Mouse (Mus musculus): ENCODE measurements around the gene Tas2r120. TPM values are rescaled to one million over a fixed set of nuclear protein-coding genes. Genes with fewer than 3 reads are reported as not detected.
"Not testable (repeated sequence)": the region's sequence is repeated elsewhere in the genome, so short reads cannot be mapped to it uniquely, and the experiment has no call there.

Gene Tas2r120
- not detected in 2 replicates for polyA plus RNA-seq (2014; fragmentation: Nextera tagmentation; extraction: Ambion mirVana)

DNA sequence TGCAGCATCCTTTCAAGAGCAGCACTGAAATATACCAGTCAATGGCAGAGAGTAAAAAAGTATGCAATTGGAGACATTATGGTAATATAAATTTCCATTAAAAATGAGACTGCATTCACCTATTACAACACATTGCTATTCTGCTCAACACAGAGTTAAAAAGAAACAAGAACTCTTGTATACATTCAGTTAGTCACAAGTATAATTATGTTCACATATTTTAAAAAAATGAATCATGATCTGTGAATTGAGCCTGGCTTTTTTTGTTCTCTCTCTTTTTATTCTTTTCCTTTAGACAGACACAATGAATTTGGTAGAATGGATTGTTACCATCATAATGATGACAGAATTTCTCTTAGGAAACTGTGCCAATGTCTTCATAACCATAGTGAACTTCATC is at the start of gene Tas2r120:
Tas2r120 (plus strand) TSS at position 301 of the 400 bp plus-strand sequence.
- Histone ChIP-seq H3K4me1 (ENCODE audit: control insufficient read depth, insufficient read depth, low read length) (no peaks in the 10 kb centered on the region), H3K9me3 (ENCODE audit: control insufficient read depth, low read depth, low read length) (no peaks in the 10 kb centered on the region), H3K27ac (ENCODE audit: low read length) (no peak within 1 kb of the TSS), H3K4me3 (ENCODE audit: low read depth, low read length) (no peak within 1 kb of the TSS), H3K27me3 (ENCODE audit: control insufficient read depth, insufficient read depth, low read length) (no peaks in the 10 kb centered on the region), H3K36me3 (ENCODE audit: control insufficient read depth, insufficient read depth, low read length) (no peaks in the 10 kb centered on the region), H3K4me2 (replicated peaks; ENCODE audit: low read depth, low read length) (no peak within 1 kb of the TSS), H3K9ac (replicated peaks; ENCODE audit: low read depth, low read length) (no peak within 1 kb of the TSS)
- no peak for ATAC-seq (ENCODE audit: insufficient number of reproducible peaks, insufficient read depth, low FRiP score, low read depth)

DNA sequence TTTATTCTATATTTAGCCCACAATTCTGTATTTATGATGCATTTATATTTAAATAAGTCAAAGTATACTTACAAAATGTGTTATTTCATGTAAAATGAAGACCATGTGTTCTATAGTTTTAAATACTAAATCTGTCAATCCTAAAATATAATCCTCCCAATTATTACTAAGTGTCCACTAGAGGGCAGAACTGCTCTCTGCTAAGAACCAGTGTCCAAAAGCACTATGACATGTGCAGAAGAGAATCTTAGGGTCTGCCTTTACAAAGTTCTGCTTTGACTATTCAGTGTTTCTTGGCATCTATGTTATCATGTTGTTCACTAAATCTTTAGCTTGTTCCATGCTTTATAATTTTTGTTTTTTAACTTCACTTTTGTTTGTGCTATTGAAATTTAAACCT is 7.4 kb upstream of the Tas2r120 start:
- Histone ChIP-seq H3K4me3 (ENCODE audit: low read depth, low read length) (no peak overlapping the region), H3K9me3 (ENCODE audit: control insufficient read depth, low read depth, low read length) (no peaks in the 10 kb centered on the region), H3K9ac (replicated peaks; ENCODE audit: low read depth, low read length) (no peak overlapping the region), H3K4me2 (replicated peaks; ENCODE audit: low read depth, low read length) (no peak overlapping the region), H3K4me1 (ENCODE audit: control insufficient read depth, insufficient read depth, low read length) (no peaks in the 10 kb centered on the region), H3K27ac (ENCODE audit: low read length) (no peak overlapping the region), H3K27me3 (ENCODE audit: control insufficient read depth, insufficient read depth, low read length) (no peaks in the 10 kb centered on the region), H3K36me3 (ENCODE audit: control insufficient read depth, insufficient read depth, low read length) (no peaks in the 10 kb centered on the region)
- ATAC-seq (ENCODE audit: insufficient number of reproducible peaks, insufficient read depth, low FRiP score, low read depth): no peak

DNA sequence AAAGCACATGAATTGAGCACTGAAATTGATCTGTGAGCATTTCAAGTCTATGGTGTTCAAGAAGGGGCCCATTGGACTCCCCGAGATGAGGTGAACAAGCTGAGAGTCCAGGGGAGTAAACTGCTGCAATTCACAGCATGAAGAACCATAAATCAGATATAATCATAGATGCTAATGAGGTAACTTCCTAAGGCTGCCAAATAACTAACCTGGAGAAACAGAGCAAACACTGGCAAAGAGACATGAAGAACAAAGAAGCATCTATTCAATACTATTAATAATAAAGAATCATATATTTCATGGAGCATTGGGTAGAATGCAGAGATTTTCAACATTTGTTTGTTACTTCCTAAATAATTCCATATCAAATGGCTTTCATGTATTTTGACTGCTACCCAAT is 5.3 kb upstream of the Tas2r120 start, which contains the start of gene A630073D07Rik:
A630073D07Rik (minus strand) TSS at position 101 of the 400 bp plus-strand sequence.
- no peak for ATAC-seq (ENCODE audit: insufficient number of reproducible peaks, insufficient read depth, low FRiP score, low read depth)
- Histone ChIP-seq H3K36me3 (ENCODE audit: control insufficient read depth, insufficient read depth, low read length) (no peaks in the 10 kb centered on the region), H3K4me2 (replicated peaks; ENCODE audit: low read depth, low read length) (no peak within 1 kb of the TSS), H3K9me3 (ENCODE audit: control insufficient read depth, low read depth, low read length) (no peaks in the 10 kb centered on the region), H3K27ac (ENCODE audit: low read length) (no peak within 1 kb of the TSS), H3K4me3 (ENCODE audit: low read depth, low read length) (no peak within 1 kb of the TSS), H3K27me3 (ENCODE audit: control insufficient read depth, insufficient read depth, low read length) (no peaks in the 10 kb centered on the region), H3K4me1 (ENCODE audit: control insufficient read depth, insufficient read depth, low read length) (no peaks in the 10 kb centered on the region), H3K9ac (replicated peaks; ENCODE audit: low read depth, low read length) (no peak within 1 kb of the TSS)
- 76% methylated on average over 1 of the region's 1 CpGs for WGBS

DNA sequence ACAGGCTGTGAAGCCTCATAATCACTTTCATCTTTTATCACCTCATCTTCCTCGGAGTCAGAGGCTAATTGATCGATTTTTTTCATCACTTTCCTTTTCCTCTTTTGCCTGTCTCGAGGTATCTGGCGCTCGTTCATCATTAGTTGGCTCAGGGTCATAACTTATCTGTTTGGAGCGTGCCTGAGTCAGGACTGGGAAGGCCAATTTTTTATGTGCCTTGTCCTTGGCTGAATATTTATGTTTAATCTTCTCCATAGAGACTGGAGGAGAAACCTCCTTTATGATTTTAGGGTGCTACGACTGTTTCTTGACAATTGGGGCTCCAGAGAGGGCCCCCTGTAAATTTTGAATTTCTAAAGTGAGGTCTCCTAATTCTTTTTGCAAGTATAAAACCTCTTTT is 34.8 kb downstream of the Tas2r120 start:
- not testable (repeated sequence) for ATAC-seq (ENCODE audit: insufficient number of reproducible peaks, insufficient read depth, low FRiP score, low read depth); H3K36me3 ChIP-seq (ENCODE audit: control insufficient read depth, insufficient read depth, low read length); H3K9me3 ChIP-seq (ENCODE audit: control insufficient read depth, low read depth, low read length); H3K4me2 ChIP-seq (replicated peaks; ENCODE audit: low read depth, low read length); H3K4me3 ChIP-seq (ENCODE audit: low read depth, low read length); H3K27me3 ChIP-seq (ENCODE audit: control insufficient read depth, insufficient read depth, low read length); H3K9ac ChIP-seq (replicated peaks; ENCODE audit: low read depth, low read length); H3K27ac ChIP-seq (ENCODE audit: low read length); H3K4me1 ChIP-seq (ENCODE audit: control insufficient read depth, insufficient read depth, low read length)
- WGBS: 79% methylated on average over 7 of the region's 7 CpGs

DNA sequence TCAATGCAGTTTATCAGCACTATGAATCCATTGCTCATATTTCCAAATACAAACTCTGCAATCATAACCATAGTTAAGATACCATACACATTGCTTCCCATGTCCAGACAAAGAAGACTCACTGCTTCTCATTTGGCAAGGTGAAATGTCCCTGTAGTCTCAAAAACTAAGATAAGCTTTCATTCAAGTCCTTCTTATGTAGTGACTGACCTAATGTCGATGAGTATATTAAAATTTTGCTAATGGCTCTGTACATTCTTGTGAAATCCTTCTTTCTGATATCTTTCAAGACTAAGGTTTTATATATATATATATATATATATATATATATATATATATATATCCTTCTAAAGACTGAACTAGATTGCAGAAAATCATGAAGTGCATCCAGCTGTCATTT is 44.2 kb downstream of the Tas2r120 start, which contains the start of gene Tas2r121:
Tas2r121 (minus strand) TSS at position 101 of the 400 bp plus-strand sequence.
- Histone ChIP-seq H3K9me3 (ENCODE audit: control insufficient read depth, low read depth, low read length) (no peaks in the 10 kb centered on the region), H3K36me3 (ENCODE audit: control insufficient read depth, insufficient read depth, low read length) (no peaks in the 10 kb centered on the region), H3K4me1 (ENCODE audit: control insufficient read depth, insufficient read depth, low read length) (no peaks in the 10 kb centered on the region)

More for the DNA sequence above, 44.2 kb downstream of the Tas2r120 start, which contains the start of gene Tas2r121:
- 84% methylated on average over 1 of the region's 1 CpGs for WGBS
- no peak within 1 kb of the TSS for H3K4me3 ChIP-seq (ENCODE audit: low read depth, low read length)
- H3K9ac ChIP-seq (replicated peaks; ENCODE audit: low read depth, low read length): no peak within 1 kb of the TSS
- no peak within 1 kb of the TSS for H3K4me2 ChIP-seq (replicated peaks; ENCODE audit: low read depth, low read length)
- ATAC-seq (ENCODE audit: insufficient number of reproducible peaks, insufficient read depth, low FRiP score, low read depth): no peak
- H3K27ac ChIP-seq (ENCODE audit: low read length): no peak within 1 kb of the TSS
- no peaks in the 10 kb centered on the region for H3K27me3 ChIP-seq (ENCODE audit: control insufficient read depth, insufficient read depth, low read length)

Other genes starting within 250 kb of the Tas2r120 start
- gene Prh1, start 87.1 kb upstream of the Tas2r120 start, polyA plus RNA-seq (2014; fragmentation: Nextera tagmentation; extraction: Ambion mirVana): not detected in 2 replicates
- gene Prp2, start 61.0 kb upstream of the Tas2r120 start, polyA plus RNA-seq (2014; fragmentation: Nextera tagmentation; extraction: Ambion mirVana): not detected in 2 replicates
- gene A630073D07Rik, start 5.4 kb upstream of the Tas2r120 start, polyA plus RNA-seq (2014; fragmentation: Nextera tagmentation; extraction: Ambion mirVana): not detected in 2 replicates
- not detected in 2 replicates for gene Tas2r121, start 44.1 kb downstream of the Tas2r120 start, polyA plus RNA-seq (2014; fragmentation: Nextera tagmentation; extraction: Ambion mirVana)
- not detected in 2 replicates for gene Tas2r122, start 55.0 kb downstream of the Tas2r120 start, polyA plus RNA-seq (2014; fragmentation: Nextera tagmentation; extraction: Ambion mirVana)
- not detected in 2 replicates for gene Tas2r115, start 81.1 kb downstream of the Tas2r120 start, polyA plus RNA-seq (2014; fragmentation: Nextera tagmentation; extraction: Ambion mirVana)
- gene Tas2r124, start 97.8 kb downstream of the Tas2r120 start, polyA plus RNA-seq (2014; fragmentation: Nextera tagmentation; extraction: Ambion mirVana): not detected in 2 replicates
- gene Tas2r102, start 105.2 kb downstream of the Tas2r120 start, polyA plus RNA-seq (2014; fragmentation: Nextera tagmentation; extraction: Ambion mirVana): not detected in 2 replicates
- not detected in 2 replicates for gene Tas2r136, start 121.2 kb downstream of the Tas2r120 start, polyA plus RNA-seq (2014; fragmentation: Nextera tagmentation; extraction: Ambion mirVana)
- not detected in 2 replicates for gene Tas2r117, start 145.9 kb downstream of the Tas2r120 start, polyA plus RNA-seq (2014; fragmentation: Nextera tagmentation; extraction: Ambion mirVana)
- gene Tas2r123, start 190.2 kb downstream of the Tas2r120 start, polyA plus RNA-seq (2014; fragmentation: Nextera tagmentation; extraction: Ambion mirVana): not detected in 2 replicates
- not detected in 2 replicates for gene Tas2r116, start 198.5 kb downstream of the Tas2r120 start, polyA plus RNA-seq (2014; fragmentation: Nextera tagmentation; extraction: Ambion mirVana)
- gene Tas2r110, start 211.1 kb downstream of the Tas2r120 start, polyA plus RNA-seq (2014; fragmentation: Nextera tagmentation; extraction: Ambion mirVana): not detected in 2 replicates
- gene Tas2r113, start 236.1 kb downstream of the Tas2r120 start, polyA plus RNA-seq (2014; fragmentation: Nextera tagmentation; extraction: Ambion mirVana): not detected in 2 replicates

All from stomach, embryonic 14.5 days (tissue).